Mouse (Mus musculus) activated CD4-positive, CD25-positive, alpha-beta regulatory T cell, adult 4 months (primary cell): ENCODE results near the gene Ppp3ca. TPM values are rescaled to one million over a fixed set of nuclear protein-coding genes. Genes with fewer than 3 reads are reported as not detected.

Source experiments
- ATAC-seq: one replicate; pipeline ENCODE4 v1.8.0; 2017
- polyA plus RNA-seq, 2 experiments: library from polyadenylated mRNA; unstranded; fragments of 100-300 nt; shearing (Covaris generic); gene quantifications; one replicate each; pipeline ENCODE4 v1.2.1; 2017

Gene Ppp3ca
- polyA plus RNA-seq, 2 experiments from 2014 or later: 13.5 to 21.0 TPM

DNA sequence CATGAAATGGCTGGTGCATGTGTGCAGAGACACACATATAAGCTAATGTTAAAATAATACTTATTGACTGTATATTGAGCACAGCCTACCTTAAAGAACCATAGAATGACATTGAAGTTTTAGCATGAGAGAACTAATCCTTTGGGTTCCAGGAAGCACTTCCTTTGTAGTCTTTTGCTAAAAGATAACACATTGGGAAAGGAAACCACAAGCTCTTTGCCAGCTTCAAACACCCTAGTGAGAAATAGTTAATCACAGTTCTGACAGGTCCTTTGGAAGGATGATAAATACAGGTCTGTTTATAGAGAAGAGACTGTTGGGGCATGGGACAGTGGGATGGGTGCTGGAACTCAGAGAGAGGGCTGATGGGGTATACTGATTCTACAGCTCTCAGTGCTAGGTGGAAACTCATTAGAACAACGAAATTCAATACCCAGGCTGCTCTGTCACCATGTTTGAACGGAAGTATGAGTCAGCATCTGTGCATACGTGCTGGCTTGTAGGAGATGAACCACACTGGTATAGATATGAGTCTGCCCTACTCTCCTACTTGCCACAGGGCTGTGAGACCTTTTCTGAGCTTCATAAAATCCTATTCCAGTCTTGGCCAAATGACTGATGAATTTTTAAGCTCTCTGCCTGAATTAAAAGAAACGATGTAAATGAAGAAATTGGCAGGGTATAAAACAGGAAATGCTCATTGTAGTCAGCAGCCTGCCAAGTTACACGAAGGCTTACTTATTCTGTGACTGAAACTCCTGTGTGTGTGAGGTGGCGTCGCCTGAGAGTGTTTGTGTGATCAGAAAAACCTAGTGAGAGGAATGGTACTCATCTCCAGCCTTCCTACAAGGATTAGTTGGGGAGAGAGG, 271.0 kb downstream of the Ppp3ca start:
- peak; percentile 94 for ATAC-seq

DNA sequence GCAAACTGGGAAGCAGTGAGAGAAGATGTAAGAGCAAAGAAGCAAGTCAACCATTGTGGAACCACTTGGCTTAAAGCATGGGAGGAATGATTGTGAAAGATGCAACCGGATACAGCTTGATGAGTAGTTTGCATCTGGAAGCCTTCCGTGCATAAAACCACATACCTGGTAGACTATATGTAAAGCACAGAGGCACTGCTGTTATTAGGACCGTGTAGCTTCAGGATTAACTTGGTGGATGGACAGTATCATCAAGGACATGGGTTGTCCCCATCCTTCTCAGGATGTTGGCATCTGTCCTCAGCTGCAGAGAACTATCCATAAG, 271.6 kb downstream of the Ppp3ca start:
- ATAC-seq: no peak

DNA sequence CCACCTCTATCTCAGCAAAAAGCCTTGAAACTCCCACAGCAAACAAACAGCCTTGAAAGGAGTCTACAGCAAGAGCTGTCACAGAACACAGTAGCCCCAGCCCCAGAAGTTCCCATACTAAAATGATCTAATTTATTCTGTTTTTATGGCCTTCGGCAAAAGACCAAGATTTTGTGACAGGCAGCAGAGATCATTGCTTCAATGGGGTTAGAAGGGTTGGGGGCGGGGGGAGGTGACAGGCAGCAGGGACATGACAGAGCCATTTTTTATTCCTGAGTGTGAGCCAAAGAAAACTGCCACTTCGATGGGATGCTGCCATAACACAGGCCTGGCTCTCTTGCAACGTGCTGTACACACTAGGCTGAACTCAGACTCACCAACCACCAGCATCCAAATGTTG, 275.6 kb downstream of the Ppp3ca start:
- no peak for ATAC-seq

DNA sequence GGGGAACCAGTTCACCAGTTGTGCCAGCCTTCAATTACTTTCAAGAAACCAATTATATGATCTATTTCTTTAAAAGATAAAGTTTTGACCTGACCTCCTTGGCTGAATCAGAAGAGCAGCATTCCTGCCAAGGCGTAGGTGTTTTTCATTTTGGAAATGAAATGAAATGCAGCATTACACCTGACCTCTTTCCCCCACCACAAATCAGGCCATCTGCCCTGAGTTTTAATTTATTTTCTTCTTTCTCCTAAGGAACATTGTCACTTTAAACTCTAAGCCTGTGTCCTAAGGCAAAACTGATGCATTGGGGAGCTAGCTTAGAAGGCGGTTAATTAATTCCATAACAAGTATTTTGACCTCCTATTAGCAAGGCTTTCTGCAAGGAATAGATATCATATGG, 276.7 kb downstream of the Ppp3ca start:
- ATAC-seq: no peak

DNA sequence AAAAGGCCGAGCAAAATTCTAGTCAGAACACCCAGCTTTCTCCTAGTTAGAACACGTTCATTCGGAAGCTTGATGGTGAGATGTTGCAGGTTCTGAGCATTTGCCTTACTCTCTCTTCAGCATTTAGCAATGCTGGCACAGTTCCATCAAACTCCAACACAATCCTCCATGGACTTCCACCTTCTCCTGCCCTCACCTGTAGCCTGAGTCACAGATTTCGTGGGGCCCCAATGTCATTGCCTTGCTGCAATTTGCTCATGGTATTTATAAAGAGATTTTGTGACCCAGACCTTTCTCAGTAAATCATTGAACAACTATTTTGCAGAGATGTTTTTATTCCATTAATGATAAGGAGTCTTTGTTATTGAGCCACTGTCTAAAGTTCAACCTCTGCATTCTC, 278.2 kb downstream of the Ppp3ca start:
- ATAC-seq: no peak

DNA sequence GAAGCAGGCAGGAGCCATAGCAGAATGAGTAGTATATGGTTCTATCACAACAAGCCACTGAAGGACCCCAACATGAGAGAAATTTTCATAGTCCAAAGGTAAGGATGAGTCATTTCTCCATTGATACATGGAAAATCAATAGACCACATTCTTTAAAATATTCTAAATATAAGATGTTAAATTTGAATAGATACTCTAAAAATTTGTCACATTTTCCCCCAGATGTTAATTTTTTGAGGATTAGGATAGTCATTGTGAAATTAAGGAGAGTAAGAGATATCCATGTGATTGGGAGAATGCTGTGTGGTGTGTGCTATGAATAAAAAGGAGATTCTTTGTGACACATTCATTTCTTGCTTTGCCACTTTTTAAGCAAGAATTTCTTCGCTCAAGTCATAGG, 281.9 kb downstream of the Ppp3ca start:
- no peak for ATAC-seq

DNA sequence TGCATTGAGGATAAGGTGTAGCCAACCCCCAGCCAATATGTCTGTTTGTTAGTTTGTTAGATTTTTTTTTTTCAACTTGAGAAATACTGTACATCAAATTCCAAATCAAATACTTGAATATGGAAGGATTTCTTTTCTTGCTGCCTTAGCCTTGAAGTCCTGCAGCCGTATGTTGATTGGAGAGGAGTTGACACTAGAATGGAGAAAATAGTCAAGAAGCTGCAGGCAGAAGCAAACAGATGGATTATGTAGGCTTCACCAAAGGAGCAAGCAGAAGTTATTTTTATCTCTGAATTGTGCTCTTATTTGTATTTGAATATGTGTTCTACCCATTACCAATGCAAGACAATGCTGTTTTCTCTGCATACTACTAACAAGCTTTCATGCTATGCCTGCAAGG, 282.9 kb downstream of the Ppp3ca start:
- no peak for ATAC-seq

DNA sequence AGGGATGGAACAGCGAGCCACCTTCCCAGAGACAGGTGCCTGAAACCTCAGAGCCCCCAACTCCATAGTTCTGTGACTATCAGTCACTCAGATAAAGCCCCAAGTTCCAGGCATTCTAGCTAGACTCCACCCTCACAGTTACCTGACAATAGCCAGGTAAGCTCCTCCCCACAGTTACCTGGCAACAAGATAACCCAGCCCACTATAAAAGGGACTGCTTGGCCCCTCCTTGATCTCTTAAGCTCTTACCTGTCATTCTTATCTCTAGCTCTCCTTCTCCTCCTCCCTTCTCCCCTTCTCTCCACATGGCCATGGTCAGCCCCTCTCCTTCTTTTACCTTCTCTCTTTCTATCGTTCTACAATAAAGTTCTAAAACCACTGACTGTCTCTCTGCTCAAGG, 285.1 kb downstream of the Ppp3ca start:
- no peak for ATAC-seq

DNA sequence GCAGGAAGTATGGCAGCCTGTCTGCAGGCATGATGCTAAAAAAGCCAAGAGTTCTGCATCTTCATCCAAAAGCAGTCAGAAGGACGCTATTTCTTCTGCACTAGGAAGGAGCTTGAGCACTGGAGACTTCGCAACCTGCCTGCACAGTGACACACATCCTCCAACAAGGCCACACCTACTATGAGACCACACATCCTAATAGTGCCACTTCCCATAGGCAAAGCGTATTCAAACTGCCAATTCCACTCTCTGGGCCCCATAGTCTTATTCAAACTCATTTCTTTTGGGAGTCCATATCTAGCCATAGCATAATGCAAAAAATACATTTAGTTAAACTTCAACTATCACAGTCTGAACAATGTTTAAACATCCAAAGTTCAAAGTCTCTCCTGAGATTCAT, 290.4 kb downstream of the Ppp3ca start:
- ATAC-seq: no peak

DNA sequence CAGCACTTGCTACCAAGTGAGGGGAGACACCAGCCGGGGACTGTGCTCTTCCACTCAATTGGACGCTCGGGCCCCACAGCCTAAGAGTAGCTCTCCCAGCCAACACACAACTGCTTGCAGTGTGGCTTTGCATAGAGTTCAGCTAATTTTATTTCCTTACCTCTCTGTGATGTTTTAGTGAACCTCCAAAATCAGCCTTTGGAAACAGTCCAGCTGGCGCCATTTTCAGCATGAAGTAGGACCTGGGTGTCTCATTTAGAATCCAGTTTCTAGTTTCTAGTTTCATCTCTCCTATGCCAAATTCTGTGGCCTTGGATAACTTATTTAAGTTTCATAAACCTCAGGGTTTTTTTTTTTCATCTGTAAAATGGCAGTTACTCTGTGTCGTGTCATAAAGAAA, 296.9 kb downstream of the Ppp3ca start:
- ATAC-seq: no peak

DNA sequence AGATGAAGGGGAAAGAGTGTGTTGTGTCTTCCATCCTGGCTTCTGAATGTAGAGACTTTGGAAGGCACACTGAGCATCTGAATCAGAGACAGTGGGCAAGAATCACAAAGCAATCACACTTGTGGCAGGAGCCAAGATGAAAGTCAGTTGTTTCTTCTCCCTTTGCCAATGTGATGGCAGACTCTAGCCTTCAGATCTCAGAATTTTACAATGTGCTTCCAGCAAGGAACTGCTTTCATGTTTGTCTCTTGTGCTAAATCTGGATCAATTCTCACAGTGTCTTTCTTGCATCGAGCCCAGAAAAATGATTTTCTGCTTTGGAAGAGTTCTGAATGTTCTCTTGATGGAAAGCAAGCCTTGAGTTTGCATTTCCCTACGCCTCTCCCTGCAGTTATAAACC, 297.6 kb downstream of the Ppp3ca start:
- ATAC-seq: no peak

DNA sequence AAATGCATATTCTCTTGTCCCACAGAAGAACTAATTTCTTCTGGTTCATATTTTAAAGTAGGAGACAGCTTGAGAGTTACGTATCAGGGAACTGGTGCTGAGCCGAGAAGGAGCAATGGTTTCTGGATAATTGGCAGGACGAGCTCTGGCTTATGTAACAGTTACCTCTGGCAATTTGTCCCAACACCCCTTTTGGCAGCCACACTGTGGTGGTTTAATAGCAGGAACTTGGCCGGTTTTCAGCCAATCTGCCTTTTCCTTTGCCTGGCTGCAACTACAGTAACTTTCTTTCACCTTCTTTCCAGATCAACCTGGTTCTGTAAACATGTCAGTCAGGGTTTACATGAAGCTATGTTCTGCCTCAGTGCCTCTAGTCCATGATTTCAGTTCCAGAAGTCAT, 299.9 kb downstream of the Ppp3ca start:
- ATAC-seq: no peak

DNA sequence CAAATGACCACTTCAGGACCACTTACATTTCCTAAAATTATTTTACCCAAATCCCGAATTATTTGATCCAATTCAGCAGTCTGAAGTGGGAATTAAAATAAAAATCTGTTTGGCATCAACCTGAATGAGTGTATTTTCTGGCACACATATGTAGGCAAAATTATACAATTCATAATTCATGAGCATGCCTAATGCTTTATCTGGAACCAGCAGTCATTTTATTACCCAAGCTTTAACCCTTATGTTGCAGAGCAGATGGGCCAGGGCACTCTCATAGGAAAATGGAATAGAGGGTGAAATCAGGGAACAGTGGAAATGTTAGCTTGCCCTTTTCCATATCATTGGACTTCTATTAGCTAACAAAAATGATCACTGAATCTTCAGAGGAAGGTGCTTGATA, 307.9 kb downstream of the Ppp3ca start:
- no peak for ATAC-seq

DNA sequence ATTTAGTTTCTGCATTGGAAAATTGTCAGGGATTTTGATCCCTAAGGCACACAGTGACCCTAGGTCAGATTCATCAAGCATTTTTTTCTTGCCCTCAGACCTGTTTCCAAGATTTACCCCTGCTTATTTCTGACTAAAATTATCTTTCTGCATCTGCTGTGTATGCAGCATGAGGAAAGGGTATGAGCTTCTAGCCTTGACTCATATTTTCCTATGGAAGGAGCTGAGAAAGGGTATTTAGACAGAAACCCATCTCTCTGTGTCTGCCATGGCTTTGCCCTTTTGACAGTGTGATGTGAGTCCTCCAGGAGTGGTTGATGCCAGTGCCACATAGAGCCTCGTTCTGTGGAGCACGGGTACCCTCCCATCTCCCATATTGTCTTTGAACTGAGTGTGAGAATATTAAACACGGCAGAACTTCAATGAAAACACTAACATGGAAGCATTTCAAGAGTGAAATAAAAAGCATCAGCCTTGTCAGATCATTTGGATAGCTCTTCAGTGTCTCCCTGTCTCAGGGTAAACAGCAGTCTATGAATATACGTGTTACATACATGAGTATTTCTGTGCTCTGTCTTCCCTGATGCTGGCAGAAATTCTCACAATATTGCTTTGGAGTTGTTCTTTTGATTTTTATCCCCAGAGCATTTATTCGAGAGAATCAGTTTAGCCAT, 311.1 kb downstream of the Ppp3ca start:
- no peak for ATAC-seq

DNA sequence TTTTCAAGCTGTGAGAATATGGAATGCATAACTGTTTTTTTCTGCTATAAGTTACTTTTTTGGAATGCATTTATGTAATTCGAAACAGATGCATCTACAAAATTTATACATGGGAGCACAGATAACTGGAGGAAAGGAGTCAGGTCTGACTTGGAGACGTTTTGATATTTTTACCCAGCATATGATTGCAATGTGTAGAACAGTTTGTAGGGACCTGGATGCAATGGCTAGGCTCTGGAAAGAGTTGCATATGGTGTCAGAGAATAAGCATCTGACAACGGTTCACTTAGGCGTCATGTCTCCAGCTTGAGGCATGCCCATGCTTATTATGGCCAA, 311.6 kb downstream of the Ppp3ca start:
- no peak for ATAC-seq

DNA sequence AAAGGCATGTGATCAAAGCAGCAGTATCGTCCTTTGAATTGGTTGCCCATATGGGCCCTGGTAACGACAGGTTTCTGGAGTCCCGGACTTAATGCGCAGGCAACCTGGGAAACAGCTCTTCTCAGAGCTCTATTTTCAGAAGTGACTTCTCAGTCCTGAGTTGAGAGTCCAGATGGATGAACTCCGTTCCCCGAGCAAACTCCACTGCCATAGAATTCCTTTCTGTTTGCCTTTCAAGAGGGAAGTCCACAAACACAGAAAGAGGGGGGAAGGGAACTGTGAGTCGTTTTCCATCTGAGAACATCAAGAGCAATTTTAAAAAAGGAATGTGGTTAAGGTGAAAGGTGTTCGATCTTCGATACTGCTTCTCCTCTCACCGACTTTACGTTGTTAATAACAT, 312.1 kb downstream of the Ppp3ca start:
- no peak for ATAC-seq

DNA sequence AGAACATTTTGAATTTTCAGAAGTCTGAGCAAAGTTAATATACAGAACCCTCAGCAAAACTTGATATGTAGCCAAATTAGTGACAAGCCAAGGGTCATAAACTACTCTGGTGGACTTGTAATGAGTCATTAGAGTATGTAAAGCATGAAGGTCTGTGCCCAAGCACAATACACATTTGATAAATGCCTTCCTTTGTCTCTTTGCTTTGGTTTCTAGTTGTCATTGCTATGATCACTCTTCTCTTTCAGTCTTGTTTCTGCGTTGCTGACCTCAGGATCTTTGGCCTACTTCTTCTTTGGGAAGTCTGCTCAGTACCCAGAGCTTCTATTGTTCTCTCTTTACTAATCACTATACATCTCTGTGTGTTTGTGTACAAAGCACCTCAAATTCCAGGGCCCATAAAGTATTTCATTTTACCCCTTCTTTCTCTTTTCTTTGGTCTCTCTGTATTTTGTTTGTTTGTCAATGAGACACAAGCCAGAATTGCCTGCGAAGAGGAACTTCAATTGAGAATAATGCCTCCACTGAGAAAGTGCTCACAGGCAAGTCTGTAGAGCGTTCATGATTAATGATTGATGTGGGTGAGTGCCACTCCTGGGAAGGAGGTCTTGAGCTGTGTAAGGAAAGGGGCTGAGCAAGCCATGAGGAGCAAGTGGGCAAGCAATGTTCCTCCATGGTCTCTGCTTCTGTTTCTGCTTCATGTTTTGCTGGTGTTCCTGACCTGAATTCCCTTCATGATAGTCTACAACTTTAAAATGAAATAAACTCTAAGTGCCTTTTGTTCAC, 316.4 kb downstream of the Ppp3ca start:
- no peak for ATAC-seq
